Mouse (Mus musculus): ENCODE results near the gene Mas1. TPM values are rescaled to one million over a fixed set of nuclear protein-coding genes. Genes with fewer than 3 reads are reported as not detected.

Mas1 gene
- polyA plus RNA-seq, 1 experiment from 2014 or later, result 0.66 TPM

DNA sequence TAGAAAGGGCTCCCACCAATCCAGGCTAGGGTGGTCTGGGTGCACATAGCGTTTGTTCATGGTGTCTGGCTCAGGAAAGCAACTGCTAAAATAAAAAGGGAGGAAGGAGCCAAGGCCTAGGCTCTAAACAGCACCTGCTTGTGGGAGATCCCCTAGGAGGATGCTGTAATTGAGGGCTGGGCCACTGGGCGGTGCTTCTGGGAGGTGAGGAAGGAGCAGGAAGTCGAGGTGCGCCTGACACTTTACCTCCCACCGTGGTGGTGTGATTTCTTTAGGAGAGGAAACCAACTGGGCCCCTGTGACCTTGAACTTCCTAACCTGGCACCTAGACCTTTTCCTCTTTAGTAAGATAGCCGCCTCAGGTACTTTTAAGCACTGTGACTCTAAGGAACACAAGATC lies 18.7 kb upstream of the Mas1 start:
- Histone ChIP-seq H3K4me2 (replicated peaks; ENCODE audit: low read depth, low read length) (no peak overlapping the region), H3K4me3 (ENCODE audit: low read length) (no peak overlapping the region), H3K9ac (ENCODE audit: low read depth, low read length) (no peak overlapping the region), H3K9me3 (ENCODE audit: control insufficient read depth, low read length) (no peaks in the 10 kb centered on the region), H3K4me1 (ENCODE audit: control insufficient read depth, insufficient read depth, low read length) (0 out of 2 replicates have a peak, but pooled peaks cover 2% of the 10 kb centered on the region), H3K27me3 (ENCODE audit: control insufficient read depth, insufficient read depth, low read length) (no peaks in the 10 kb centered on the region), H3K27ac (ENCODE audit: low read depth, low read length) (no peak overlapping the region), H3K36me3 (ENCODE audit: control insufficient read depth, insufficient read depth, low read length) (no peaks in the 10 kb centered on the region; the same call in 1 of the 2 replicates)
- no peak for ATAC-seq (ENCODE audit: low FRiP score, low TSS enrichment)
- 33% methylated on average over 6 of the region's 6 CpGs for WGBS

- Histone ChIP-seq H3K9me3 (ENCODE audit: control insufficient read depth, low read length) (no peaks in the 10 kb centered on the region), H3K9ac (ENCODE audit: low read depth, low read length) (no peak overlapping the region), H3K36me3 (ENCODE audit: control insufficient read depth, insufficient read depth, low read length) (no peaks in the 10 kb centered on the region), H3K27ac (ENCODE audit: low read depth, low read length) (no peak overlapping the region), H3K27me3 (ENCODE audit: control insufficient read depth, insufficient read depth, low read length) (no peaks in the 10 kb centered on the region; the same call in 1 of the 2 replicates), H3K4me1 (ENCODE audit: control insufficient read depth, insufficient read depth, low read length) (0 out of 2 replicates have a peak, but pooled peaks cover under 1% of the 10 kb centered on the region), H3K4me3 (ENCODE audit: low read length) (no peak overlapping the region), H3K4me2 (replicated peaks; ENCODE audit: low read depth, low read length) (no peak overlapping the region)
- 92% methylated on average over 1 of the region's 1 CpGs for WGBS
- no peak for ATAC-seq (ENCODE audit: low FRiP score, low TSS enrichment)
These were observed 13.3 kb upstream of the Mas1 start for GRCm38 (mm10) chr17:12881216-12881615.

DNA sequence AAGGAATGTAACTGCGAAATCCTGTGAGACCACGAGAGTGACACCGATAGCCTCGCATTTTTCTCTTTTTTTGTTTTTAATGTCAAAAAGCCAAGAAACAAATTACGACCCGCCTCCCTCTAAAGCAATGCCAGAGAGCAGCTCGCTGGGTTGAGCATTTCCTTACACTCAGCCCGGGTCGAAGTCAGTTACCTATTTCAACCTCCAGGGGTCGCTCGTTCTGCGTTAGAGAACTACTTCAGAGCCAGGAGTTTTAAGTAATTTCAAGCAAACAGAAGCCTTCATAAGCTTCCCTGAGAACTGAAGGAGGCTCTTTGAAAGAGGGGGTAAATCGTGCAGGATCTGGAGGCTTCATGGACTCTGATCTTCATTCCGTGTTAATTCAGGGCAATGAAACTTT lies 12.2 kb upstream of the Mas1 start:
- 2% methylated on average over 14 of the region's 14 CpGs for WGBS
- Histone ChIP-seq H3K4me2 (replicated peaks; ENCODE audit: low read depth, low read length) (peak overlapping the region; percentile 43), H3K36me3 (ENCODE audit: control insufficient read depth, insufficient read depth, low read length) (no peaks in the 10 kb centered on the region), H3K9me3 (ENCODE audit: control insufficient read depth, low read length) (no peaks in the 10 kb centered on the region; the same call in 1 of the 2 replicates), H3K4me1 (ENCODE audit: control insufficient read depth, insufficient read depth, low read length) (no peaks in the 10 kb centered on the region), H3K27ac (ENCODE audit: low read depth, low read length) (no peak overlapping the region), H3K4me3 (ENCODE audit: low read length) (no peak overlapping the region), H3K9ac (ENCODE audit: low read depth, low read length) (0 out of 2 replicates have a peak overlapping the region, but pooled peaks have one; percentile 14), H3K27me3 (ENCODE audit: control insufficient read depth, insufficient read depth, low read length) (no peaks in the 10 kb centered on the region; the same call in 1 of the 2 replicates)
- peak; percentile 81 for ATAC-seq (ENCODE audit: low FRiP score, low TSS enrichment)

DNA sequence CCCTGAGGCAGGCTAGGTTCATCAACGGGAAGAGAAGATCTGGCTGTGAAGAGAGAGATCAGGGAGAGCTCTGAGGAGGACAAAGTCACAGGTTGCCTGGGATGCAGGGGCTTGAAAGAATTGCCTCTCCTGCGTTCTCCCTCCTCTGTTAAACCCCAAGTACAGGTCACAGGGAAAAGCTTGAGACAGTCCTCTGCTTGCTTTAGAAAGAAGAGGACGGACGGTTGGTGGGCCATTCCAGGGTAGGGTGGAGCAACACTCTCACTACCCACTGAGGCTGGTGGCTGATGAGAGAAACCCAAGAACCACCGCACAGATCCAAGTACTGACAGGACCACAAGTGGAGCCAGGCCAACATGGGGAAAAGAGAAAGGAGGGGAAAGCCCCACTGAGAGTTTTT lies 7.8 kb upstream of the Mas1 start, which contains the start of gene Mrgprh:
Mrgprh (plus strand) TSS at position 301 of the 400 bp plus-strand sequence.
- ATAC-seq (ENCODE audit: low FRiP score, low TSS enrichment), result no peak
- WGBS, result 83% methylated on average over 5 of the region's 5 CpGs
- H3K9me3 ChIP-seq (ENCODE audit: control insufficient read depth, low read length), result no peaks in the 10 kb centered on the region; the same call in 1 of the 2 replicates

GRCm38 (mm10) chr17:12872275-12873028 lies 4.5 kb upstream of the Mas1 start:
- Histone ChIP-seq H3K9me3 (ENCODE audit: control insufficient read depth, low read length) (no peaks in the 10 kb centered on the region; the same call in 1 of the 2 replicates), H3K4me1 (ENCODE audit: control insufficient read depth, insufficient read depth, low read length) (no peaks in the 10 kb centered on the region), H3K27ac (ENCODE audit: low read depth, low read length) (no peak overlapping the region), H3K9ac (ENCODE audit: low read depth, low read length) (no peak overlapping the region), H3K36me3 (ENCODE audit: control insufficient read depth, insufficient read depth, low read length) (no peaks in the 10 kb centered on the region), H3K4me3 (ENCODE audit: low read length) (no peak overlapping the region), H3K4me2 (replicated peaks; ENCODE audit: low read depth, low read length) (no peak overlapping the region), H3K27me3 (ENCODE audit: control insufficient read depth, insufficient read depth, low read length) (no peaks in the 10 kb centered on the region)
- no peak for ATAC-seq (ENCODE audit: low FRiP score, low TSS enrichment)
- 57% methylated on average over 16 of the region's 16 CpGs for WGBS

More for the DNA sequence above, 7.8 kb upstream of the Mas1 start, which contains the start of gene Mrgprh:
- Histone ChIP-seq H3K27ac (ENCODE audit: low read depth, low read length) (no peak within 1 kb of the TSS), H3K4me1 (ENCODE audit: control insufficient read depth, insufficient read depth, low read length) (no peaks in the 10 kb centered on the region), H3K9ac (ENCODE audit: low read depth, low read length) (no peak within 1 kb of the TSS), H3K27me3 (ENCODE audit: control insufficient read depth, insufficient read depth, low read length) (no peaks in the 10 kb centered on the region; the same call in 1 of the 2 replicates), H3K4me3 (ENCODE audit: low read length) (no peak within 1 kb of the TSS), H3K4me2 (replicated peaks; ENCODE audit: low read depth, low read length) (no peak within 1 kb of the TSS), H3K36me3 (ENCODE audit: control insufficient read depth, insufficient read depth, low read length) (no peaks in the 10 kb centered on the region)

DNA sequence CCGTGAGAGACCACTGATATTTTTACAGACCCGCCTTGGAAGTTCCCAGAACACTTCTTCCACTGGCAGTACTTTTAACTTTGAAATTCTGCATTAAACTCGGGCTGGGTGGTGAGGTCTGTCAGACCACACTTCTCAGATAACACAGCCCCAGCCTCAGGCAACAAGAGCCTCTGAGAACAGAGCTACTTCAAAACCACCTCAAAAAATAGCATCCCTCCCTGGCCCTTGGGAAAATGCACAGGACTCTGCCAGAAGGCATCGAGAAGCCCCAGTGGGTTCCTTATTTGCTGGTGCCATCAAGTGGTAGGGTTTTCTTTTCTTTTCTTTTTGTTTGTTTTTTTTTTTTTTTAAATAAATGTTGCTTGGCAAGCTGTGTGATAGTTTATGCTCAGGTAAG lies 697 bp upstream of the Mas1 start:
- Histone ChIP-seq H3K36me3 (ENCODE audit: control insufficient read depth, insufficient read depth, low read length) (no peaks in the 10 kb centered on the region), H3K27me3 (ENCODE audit: control insufficient read depth, insufficient read depth, low read length) (no peaks in the 10 kb centered on the region), H3K4me1 (ENCODE audit: control insufficient read depth, insufficient read depth, low read length) (no peaks in the 10 kb centered on the region), H3K4me3 (ENCODE audit: low read length) (no peak overlapping the region), H3K9me3 (ENCODE audit: control insufficient read depth, low read length) (no peaks in the 10 kb centered on the region), H3K27ac (ENCODE audit: low read depth, low read length) (no peak overlapping the region), H3K4me2 (replicated peaks; ENCODE audit: low read depth, low read length) (no peak overlapping the region), H3K9ac (ENCODE audit: low read depth, low read length) (no peak overlapping the region)
- ATAC-seq (ENCODE audit: low FRiP score, low TSS enrichment), result no peak
- WGBS, result 27% methylated on average over 4 of the region's 4 CpGs

DNA sequence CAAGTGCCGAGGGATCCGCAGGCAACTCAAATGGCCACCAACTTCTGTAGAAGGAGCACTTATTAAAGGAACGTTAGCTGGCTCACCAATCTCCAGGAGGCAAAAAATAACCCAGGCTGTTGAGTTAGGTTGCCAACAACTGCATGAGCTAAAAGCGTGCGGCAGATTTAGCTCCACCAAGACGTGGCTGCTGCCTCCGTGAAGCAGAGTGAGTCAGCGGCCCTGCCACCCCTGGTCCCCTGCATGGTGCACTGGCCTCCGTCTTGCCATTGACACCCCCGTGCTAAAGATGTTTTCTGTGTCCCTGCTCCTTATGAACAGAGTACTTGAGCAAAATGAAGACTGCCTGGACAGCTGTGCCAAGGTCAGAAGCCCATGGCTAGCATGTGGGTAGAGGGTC lies 1.1 kb downstream of the Mas1 start:
- H3K4me1 ChIP-seq (ENCODE audit: control insufficient read depth, insufficient read depth, low read length), result no peaks in the 10 kb centered on the region
- no peak overlapping the region for H3K4me2 ChIP-seq (replicated peaks; ENCODE audit: low read depth, low read length)
- no peaks in the 10 kb centered on the region for H3K36me3 ChIP-seq (ENCODE audit: control insufficient read depth, insufficient read depth, low read length)
- H3K4me3 ChIP-seq (ENCODE audit: low read length), result no peak overlapping the region
- H3K9me3 ChIP-seq (ENCODE audit: control insufficient read depth, low read length), result no peaks in the 10 kb centered on the region
- no peak for ATAC-seq (ENCODE audit: low FRiP score, low TSS enrichment)
- no peak overlapping the region for H3K27ac ChIP-seq (ENCODE audit: low read depth, low read length)
- H3K9ac ChIP-seq (ENCODE audit: low read depth, low read length), result no peak overlapping the region
- WGBS, result 89% methylated on average over 10 of the region's 10 CpGs
- H3K27me3 ChIP-seq (ENCODE audit: control insufficient read depth, insufficient read depth, low read length), result no peaks in the 10 kb centered on the region

DNA sequence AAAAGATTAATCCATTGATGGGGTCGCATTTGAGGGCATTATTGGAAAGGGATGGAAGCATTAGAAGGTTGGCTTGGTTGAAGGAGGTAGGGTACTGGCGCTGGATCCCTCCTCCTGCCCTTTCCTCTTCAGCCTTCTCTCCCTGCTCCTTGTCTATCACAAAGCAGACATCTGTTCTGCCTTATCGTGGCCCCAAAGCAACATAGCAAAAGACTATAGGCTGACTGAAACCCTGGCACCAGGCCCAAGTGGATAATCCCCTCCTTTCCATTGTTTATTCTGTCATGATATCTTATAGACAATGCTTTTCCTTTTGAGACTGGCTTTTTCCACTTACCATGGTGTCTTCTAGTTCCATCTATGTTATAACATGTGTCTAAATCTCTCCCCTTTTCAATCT lies 2.5 kb downstream of the Mas1 start:
- H3K4me1 ChIP-seq (ENCODE audit: control insufficient read depth, insufficient read depth, low read length), result no peaks in the 10 kb centered on the region
- H3K4me2 ChIP-seq (replicated peaks; ENCODE audit: low read depth, low read length), result no peak overlapping the region
- no peak overlapping the region for H3K9ac ChIP-seq (ENCODE audit: low read depth, low read length)
- no peak overlapping the region for H3K4me3 ChIP-seq (ENCODE audit: low read length)
- H3K27me3 ChIP-seq (ENCODE audit: control insufficient read depth, insufficient read depth, low read length), result no peaks in the 10 kb centered on the region
- no peak overlapping the region for H3K27ac ChIP-seq (ENCODE audit: low read depth, low read length)
- 70% methylated on average over 3 of the region's 3 CpGs for WGBS
- no peaks in the 10 kb centered on the region for H3K9me3 ChIP-seq (ENCODE audit: control insufficient read depth, low read length)
- no peak for ATAC-seq (ENCODE audit: low FRiP score, low TSS enrichment)
- H3K36me3 ChIP-seq (ENCODE audit: control insufficient read depth, insufficient read depth, low read length), result no peaks in the 10 kb centered on the region

- ATAC-seq (ENCODE audit: low FRiP score, low TSS enrichment), result no peak
- Histone ChIP-seq H3K4me2 (replicated peaks; ENCODE audit: low read depth, low read length) (no peak overlapping the region), H3K27ac (ENCODE audit: low read depth, low read length) (no peak overlapping the region), H3K4me1 (ENCODE audit: control insufficient read depth, insufficient read depth, low read length) (no peaks in the 10 kb centered on the region), H3K9ac (ENCODE audit: low read depth, low read length) (no peak overlapping the region), H3K27me3 (ENCODE audit: control insufficient read depth, insufficient read depth, low read length) (no peaks in the 10 kb centered on the region), H3K36me3 (ENCODE audit: control insufficient read depth, insufficient read depth, low read length) (no peaks in the 10 kb centered on the region), H3K9me3 (ENCODE audit: control insufficient read depth, low read length) (no peaks in the 10 kb centered on the region), H3K4me3 (ENCODE audit: low read length) (no peak overlapping the region)
These were observed 3.8 kb downstream of the Mas1 start for GRCm38 (mm10) chr17:12864111-12864510.
